Mouse (Mus musculus): ENCODE measurements around the gene Gstm4.
"Not testable (repeated sequence)": the region's sequence is repeated elsewhere in the genome, so short reads cannot be mapped to it uniquely, and the experiment has no call there.

The Gstm4 gene

GRCm38 (mm10) chr3:108014974-108015346, 29.7 kb downstream of the Gstm4 start:
- DNase-seq: peak; percentile 36

GRCm38 (mm10) chr3:108014098-108014973, 30.4 kb downstream of the Gstm4 start:
- DNase-seq: no peak

- DNase-seq: peak; percentile 67
Observed at GRCm38 (mm10) chr3:108013331-108013871, 31.3 kb downstream of the Gstm4 start.

DNA sequence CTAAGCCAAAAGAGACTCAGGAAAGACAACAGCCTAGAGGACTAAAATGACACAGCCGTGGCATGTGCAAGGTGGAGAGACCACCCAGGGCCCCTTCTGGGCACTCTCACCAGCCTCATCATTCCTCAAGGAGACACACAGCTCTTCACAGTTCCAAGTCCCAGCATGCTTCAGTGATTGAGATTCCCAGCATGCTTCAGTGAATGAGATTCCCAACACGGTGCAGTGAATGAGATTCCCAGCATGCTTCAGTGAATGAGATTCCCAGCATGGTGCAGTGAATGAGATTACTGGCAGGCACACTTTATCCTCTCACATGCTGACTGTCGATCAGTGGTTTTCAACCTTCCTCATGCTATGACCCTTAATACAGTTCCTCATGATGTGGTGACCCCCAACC, 33.1 kb downstream of the Gstm4 start:
- no peak for DNase-seq

- DNase-seq: no peak
Observed at GRCm38 (mm10) chr3:108010286-108010685, 34.4 kb downstream of the Gstm4 start.

DNA sequence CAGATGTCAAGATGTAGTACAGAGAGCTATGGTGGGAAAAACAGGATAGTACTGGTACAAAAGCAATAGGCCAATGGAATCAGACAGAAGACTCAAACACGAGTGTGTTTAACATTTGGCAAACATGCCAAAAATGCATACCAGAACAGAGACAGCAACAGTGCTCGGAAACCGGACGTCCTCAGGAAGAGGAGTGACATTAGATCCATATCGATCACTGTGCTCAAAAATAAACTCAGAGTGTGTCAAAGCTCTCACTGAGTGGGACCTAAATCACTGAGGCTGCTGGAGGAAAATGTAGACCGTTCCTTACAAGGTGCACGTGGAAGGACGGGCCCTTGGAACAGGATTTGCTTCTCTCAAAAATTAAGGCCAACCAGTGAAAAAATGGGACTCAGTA, 42.7 kb downstream of the Gstm4 start:
- DNase-seq: no peak

- DNase-seq: no peak
Observed at GRCm38 (mm10) chr3:107999491-107999890, 45.2 kb downstream of the Gstm4 start.

DNA sequence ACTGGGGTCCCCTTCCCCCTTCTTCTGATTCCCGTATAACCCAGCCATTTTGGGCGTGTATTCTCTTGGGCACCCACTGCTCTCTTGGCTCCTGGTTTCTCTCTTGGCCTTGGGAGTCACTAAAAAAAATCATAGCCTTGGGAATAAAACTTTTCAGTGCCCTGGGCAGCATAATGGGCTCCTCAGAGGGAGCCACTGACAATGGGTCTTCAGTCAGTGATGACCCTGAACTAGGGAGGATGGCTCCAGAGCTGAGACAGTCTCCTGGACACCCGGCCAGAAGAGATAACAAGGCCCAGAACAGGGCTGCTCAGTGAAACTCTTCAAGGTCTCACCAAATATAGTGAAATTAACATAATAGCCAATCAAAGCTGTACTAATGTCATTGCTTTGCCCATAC, 46.1 kb downstream of the Gstm4 start:
- no peak for DNase-seq

DNA sequence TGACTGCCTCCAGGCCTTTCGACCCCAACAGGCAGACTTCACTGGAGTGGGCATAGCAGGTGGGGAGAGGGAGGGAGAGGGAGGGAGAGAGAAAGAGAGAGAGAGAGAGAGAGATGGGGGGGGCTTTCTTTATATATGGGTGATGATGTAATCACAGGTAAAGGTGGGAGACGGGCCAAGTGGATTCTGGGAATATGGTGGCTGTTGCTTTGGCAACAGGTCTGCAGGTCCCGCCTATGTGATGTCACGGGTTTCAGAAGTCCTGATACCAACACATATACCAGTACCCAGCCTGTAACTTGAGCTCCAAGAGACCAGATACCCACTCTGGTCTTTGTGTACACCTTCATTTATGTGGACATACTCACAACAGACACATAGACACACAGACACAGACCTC, 48.1 kb downstream of the Gstm4 start:
- DNase-seq: no peak

DNA sequence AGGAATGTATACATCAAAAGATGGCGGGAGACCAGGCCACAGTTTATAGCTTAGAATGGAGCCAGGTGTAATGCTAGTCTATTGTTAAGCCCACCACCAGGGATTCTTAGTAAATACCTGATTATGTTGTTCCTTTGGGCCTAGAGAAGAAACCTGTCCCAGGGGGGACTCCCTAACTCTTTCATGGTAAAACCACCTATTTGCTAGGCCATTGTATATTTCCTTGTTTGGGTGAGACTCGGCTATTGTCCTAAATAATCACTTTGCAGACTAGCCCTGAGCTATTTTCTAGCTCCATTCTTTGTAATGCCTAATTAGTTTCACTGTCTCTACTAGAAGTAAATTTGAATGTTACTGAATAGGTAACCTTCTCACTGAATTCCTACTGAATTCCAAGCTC, 48.7 kb downstream of the Gstm4 start:
- not testable (repeated sequence) for DNase-seq
